Mouse (Mus musculus) lung, embryonic 14.5 days (tissue): Measurements from ENCODE around the gene Gm9999. TPM values are rescaled to one million over a fixed set of nuclear protein-coding genes. Genes with fewer than 3 reads are reported as not detected.

ENCODE experiments used
- ATAC-seq: fragments of 200-750 bp; cut with Nextera tagmentation; 2 replicates; pipeline ENCODE4 v1.8.0; 2017; ENCODE audit warnings: mild to moderate bottlenecking, moderate TSS enrichment, moderate library complexity; ENCODE audit not compliant: insufficient read depth
- DNase-seq: peaks from one replicate; pipeline ENCODE4 v3.0.0-alpha.2; 2015
- H3K27ac ChIP-seq: fragments of 300-500 bp; sonication (generic); 2 replicates; pipeline ENCODE4 v1.5.1; 2014; ENCODE audit warnings: low read depth, mild to moderate bottlenecking, moderate library complexity
- H3K27me3 ChIP-seq: fragments of 300-500 bp; sonication (generic); 2 replicates; pipeline ENCODE4 v1.6.1; 2014; ENCODE audit warnings: low read length, control low read depth; ENCODE audit not compliant: insufficient read depth
- H3K36me3 ChIP-seq: fragments of 300-500 bp; sonication (generic); 2 replicates; pipeline ENCODE4 v1.6.1; 2014; ENCODE audit warnings: control low read depth; ENCODE audit not compliant: insufficient read depth
- H3K4me1 ChIP-seq: fragments of 300-500 bp; sonication (generic); 2 replicates; pipeline ENCODE4 v1.6.1; 2014; ENCODE audit warnings: antibody characterized with exemption, control low read depth; ENCODE audit not compliant: insufficient read depth
- H3K4me2 ChIP-seq: fragments of 300-500 bp; sonication (generic); 2 replicates; pipeline ENCODE4 v1.6.1; 2014; ENCODE audit warnings: mild to moderate bottlenecking
- H3K4me3 ChIP-seq: fragments of 300-500 bp; sonication (generic); 2 replicates; pipeline ENCODE4 v1.5.1; 2014; ENCODE audit warnings: low read depth, low read length
- H3K9ac ChIP-seq: fragments of 300-500 bp; sonication (generic); 2 replicates; pipeline ENCODE4 v1.6.1; 2014
- H3K9me3 ChIP-seq: fragments of 300-500 bp; sonication (generic); 2 replicates; pipeline ENCODE4 v1.6.1; 2016; ENCODE audit warnings: low read depth, low read length, control low read depth
- CTCF ChIP-seq: IDR thresholded peaks from 2 replicates; pipeline ENCODE4 v1.5.1; 2016; ENCODE audit warnings: antibody characterized with exemption, low read depth
- WGBS: fragments of 180-500 bp; shearing (Covaris S2); extraction: QIAGEN DNeasy Blood & Tissue Kit; methylation state at CpG from one replicate; pipeline ENCODE4 v1.1.7; 2014; 5-methylcytosine and 5-hydroxymethylcytosine counted together
- polyA plus RNA-seq: library from polyadenylated mRNA; unstranded; fragments of >200 nt; fragmentation: Nextera tagmentation; extraction: Ambion mirVana; gene quantifications from 2 replicates; pipeline ENCODE4 v1.2.1, GENCODE M21; 2014

The Gm9999 gene
- polyA plus RNA-seq, 1 experiment from 2014 or later = not detected

DNA sequence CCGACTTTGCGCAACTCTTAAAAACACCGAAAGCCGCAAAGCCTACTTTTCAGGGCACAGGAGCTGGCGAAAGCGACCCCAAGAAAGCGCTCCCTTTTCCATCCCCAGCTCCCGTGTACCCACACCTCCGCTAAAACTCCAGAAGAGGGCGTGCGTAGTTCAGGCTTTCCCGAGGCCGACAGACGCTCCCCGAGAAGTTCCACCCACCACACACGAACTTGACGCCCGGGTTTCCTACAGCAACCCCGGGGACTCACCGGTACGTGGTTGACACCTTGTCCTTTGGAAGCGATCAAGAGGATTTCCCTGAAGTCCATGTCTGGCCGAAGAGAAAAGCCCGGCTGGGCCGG, 24.4 kb downstream of the Gm9999 start:
- peak overlapping the region; percentile 91 for H3K27ac ChIP-seq
- ATAC-seq (peak; percentile 67), DNase-seq (peak; percentile 84)
- peak; percentile 55 for TF ChIP-seq CTCF
- H3K27me3 ChIP-seq = no peaks in the 10 kb centered on the region
- H3K4me1 ChIP-seq = no peaks in the 10 kb centered on the region
- no peaks in the 10 kb centered on the region for H3K36me3 ChIP-seq
- peak overlapping the region; percentile 92 for H3K4me2 ChIP-seq
- H3K4me3 ChIP-seq = peak overlapping the region; percentile 60
- under 1% methylated on average over 25 of the region's 25 CpGs for WGBS
- peak overlapping the region; percentile 64 for H3K9ac ChIP-seq
- H3K9me3 ChIP-seq = no peaks in the 10 kb centered on the region

DNA sequence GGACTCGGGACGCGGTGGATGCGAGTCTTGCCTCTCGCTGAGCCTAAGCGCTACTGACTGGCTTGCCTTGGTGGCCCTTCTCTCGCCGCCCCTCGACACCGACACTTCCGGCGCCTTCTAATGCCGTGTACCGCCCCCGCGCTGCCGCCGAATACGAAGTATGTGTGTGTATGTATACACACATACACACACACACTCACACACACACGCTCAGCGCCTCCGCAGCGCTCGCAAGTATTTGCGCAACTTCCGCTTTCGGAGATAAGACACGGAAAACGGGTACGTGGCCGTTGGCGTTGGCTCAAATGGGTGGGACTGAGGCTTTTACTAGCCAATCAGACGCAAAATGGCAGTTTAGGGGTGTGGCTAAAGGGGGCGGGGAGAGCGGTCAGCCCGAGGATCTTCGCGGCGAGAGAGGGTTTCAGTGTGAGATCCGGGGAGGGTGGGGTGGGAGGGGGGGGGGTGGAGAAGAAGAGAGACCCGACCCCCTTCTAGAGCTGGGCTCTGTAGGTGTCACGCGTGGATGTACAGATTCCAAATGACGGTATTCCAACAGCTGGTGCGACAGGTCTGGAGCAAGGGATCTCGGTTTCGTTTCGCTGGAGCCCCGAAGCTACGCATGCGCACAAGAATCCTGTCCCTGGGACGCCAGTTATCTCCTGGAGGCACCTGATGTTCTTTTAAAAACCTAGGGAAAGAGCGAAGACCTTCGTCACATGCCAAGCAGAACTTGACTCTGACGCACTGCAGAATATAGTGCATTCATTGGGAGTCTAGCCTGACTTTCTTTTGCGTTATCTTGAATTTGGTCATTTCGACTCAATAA, 25.0 kb downstream of the Gm9999 start, which contains the start of gene Spty2d1:
Spty2d1 (minus strand) TSS at position 244 of the 826 bp plus-strand sequence.
- 1% methylated on average over 57 of the region's 57 CpGs for WGBS
- TF ChIP-seq CTCF = no peak
- DNase-seq (peak; percentile 100), ATAC-seq (peak; percentile 96)
- Histone ChIP-seq H3K4me1 (no peaks in the 10 kb centered on the region), H3K27ac (peak within 1 kb of the TSS; percentile 91), H3K36me3 (no peaks in the 10 kb centered on the region), H3K4me2 (peak within 1 kb of the TSS; percentile 92), H3K27me3 (no peaks in the 10 kb centered on the region), H3K9me3 (no peaks in the 10 kb centered on the region), H3K9ac (peak within 1 kb of the TSS; percentile 64), H3K4me3 (peak within 1 kb of the TSS; percentile 60)

DNA sequence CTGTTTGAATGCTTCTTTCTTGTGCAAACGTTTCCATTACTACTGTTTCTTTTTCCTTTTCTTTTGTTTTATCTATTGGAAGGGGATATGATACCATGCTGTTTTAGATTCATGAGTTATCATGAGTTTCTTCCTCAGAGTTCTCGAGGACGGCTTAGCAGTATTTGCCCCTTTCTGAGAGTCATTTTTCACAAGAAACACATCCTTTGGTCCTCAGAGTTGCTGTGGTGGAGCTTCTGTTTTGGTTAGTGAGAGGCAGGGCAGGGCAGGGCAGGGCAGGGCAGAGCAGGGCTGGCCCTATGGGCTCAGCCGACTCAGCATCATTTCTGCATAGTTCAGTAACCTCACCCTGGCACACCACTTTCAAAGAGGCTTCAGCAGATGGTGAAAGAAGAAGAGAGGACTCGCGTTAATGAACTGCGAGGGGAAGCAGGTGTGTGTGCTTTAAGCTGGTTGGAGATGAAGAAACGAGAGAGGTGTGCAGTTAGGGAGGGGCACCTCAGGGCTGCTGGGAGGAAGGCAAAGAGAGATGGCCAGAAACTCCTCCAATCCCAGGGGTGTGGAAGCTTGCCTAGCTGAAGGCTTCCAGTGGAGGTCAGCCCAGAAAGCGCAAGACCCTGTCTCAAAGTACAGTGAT, 29.9 kb downstream of the Gm9999 start:
- peaks cover 7% of the 10 kb centered on the region for H3K4me1 ChIP-seq
- H3K4me2 ChIP-seq = no peak overlapping the region
- H3K4me3 ChIP-seq = no peak overlapping the region
- DNase-seq (no peak), ATAC-seq (no peak)
- H3K27ac ChIP-seq = 0 out of 2 replicates have a peak overlapping the region, but pooled peaks have one; percentile 8
- no peaks in the 10 kb centered on the region for H3K9me3 ChIP-seq
- H3K9ac ChIP-seq = no peak overlapping the region
- no peaks in the 10 kb centered on the region for H3K36me3 ChIP-seq
- WGBS = 33% methylated on average over 9 of the region's 9 CpGs
- H3K27me3 ChIP-seq = no peaks in the 10 kb centered on the region
- TF ChIP-seq CTCF = no peak

DNA sequence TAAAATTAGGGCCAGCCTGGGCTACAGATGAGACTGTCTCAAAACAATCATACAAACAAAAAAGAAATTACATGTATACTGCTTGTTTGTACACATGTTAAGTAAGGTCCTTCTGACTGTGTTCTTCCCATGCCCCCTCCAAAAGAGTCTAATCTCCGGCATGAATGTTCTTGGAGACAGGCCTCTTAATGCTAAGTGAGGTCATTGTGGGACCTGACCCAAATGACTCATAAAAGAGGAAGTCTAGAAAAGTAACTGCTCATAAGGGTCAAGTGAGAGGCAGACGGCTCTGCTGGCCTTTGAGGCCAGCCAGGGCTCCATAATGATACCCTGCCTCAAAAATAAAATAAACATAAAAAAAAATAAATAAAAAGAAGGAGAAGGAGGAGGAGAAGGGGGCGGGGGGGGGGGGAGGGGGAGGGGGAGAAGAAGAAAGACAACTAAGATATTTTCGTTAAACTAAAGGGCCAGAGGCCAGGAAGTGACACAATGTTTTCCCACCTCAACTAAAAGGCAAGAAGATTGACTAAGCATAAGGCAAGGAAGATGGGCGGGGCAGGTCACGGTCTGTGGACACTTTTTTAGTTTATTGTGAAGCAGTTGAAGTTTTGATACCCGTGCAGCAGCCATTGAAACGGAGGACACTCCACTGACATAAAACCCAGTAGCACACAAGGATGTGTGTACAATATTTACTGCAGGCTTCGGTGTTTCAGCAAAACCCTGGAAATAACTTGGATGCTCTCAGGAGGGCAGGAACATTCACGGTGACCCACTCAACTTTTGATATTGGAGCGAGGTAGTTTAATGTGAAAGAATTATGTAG, 31.4 kb downstream of the Gm9999 start:
- Histone ChIP-seq H3K4me3 (no peak overlapping the region), H3K9ac (no peak overlapping the region), H3K36me3 (no peaks in the 10 kb centered on the region), H3K4me1 (peaks cover 7% of the 10 kb centered on the region), H3K27me3 (no peaks in the 10 kb centered on the region), H3K4me2 (peak overlapping the region; percentile 43; the same call in 1 of the 2 replicates), H3K27ac (peak overlapping the region; percentile 84), H3K9me3 (no peaks in the 10 kb centered on the region)
- 49% methylated on average over 10 of the region's 11 CpGs for WGBS
- ATAC-seq = no peak
- DNase-seq = peak; percentile 58
- no peak for TF ChIP-seq CTCF

DNA sequence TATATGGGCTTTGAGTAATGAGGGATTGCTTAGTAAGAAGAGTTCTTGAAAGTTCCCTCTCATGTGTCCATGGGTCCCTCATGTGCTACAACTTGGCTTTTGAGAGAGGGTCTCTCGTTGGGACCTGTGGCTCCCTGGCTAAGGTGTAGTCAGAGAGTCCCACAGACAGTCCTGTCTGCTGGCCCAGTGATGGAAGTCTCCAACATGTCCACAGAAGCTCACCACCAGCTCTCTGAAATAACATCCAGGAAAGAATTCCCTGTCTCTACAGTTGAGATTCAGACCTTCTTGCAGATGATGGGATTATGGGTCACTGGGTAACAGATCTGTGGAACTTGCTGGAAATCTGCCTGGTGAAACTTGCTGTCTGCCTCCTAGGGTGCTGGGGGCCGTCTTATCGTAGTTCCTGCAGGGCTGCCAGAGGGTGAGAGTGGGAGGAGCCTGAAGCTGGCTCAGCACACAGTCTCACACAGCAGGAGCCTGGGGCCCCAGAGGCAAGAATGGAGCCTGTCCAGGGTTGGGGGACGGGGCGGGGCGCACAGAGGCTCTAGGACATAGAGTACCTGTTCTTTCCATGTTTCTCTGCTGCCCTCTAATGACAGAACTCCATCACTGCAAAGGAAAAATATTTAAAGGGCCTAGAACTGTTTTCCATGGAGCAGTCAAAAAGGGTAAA, 32.1 kb downstream of the Gm9999 start:
- peak overlapping the region; percentile 23; the same call in 1 of the 2 replicates for H3K9ac ChIP-seq
- H3K9me3 ChIP-seq = no peaks in the 10 kb centered on the region
- TF ChIP-seq CTCF = peak; percentile 78
- H3K27me3 ChIP-seq = no peaks in the 10 kb centered on the region
- H3K4me3 ChIP-seq = no peak overlapping the region
- H3K4me1 ChIP-seq = peaks cover 7% of the 10 kb centered on the region
- DNase-seq = peak; percentile 93
- H3K27ac ChIP-seq = peak overlapping the region; percentile 84
- H3K36me3 ChIP-seq = no peaks in the 10 kb centered on the region
- ATAC-seq = peak; percentile 99
- H3K4me2 ChIP-seq = peak overlapping the region; percentile 43
- 8% methylated on average over 6 of the region's 6 CpGs for WGBS

DNA sequence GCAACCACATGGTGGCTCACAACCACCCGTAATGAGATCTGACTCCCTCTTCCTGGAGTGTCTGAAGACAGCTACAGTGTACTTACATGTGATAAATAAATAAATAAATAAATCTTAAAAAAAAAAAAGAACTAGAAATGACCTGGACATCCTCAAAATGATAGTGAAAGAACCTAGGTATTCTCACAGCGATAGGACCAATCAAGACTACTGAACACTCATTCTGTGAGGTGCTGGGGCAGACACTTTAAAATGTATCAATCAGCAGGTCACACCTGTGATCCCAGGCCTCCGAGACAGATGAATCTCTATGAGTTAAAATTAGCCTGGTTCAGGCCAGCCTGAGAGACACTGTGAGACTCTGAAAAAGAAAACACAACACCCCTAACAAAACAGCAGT, 33.2 kb downstream of the Gm9999 start:
- Histone ChIP-seq H3K27me3 (no peaks in the 10 kb centered on the region), H3K4me2 (no peak overlapping the region), H3K36me3 (no peaks in the 10 kb centered on the region), H3K4me3 (no peak overlapping the region), H3K9me3 (no peaks in the 10 kb centered on the region), H3K27ac (no peak overlapping the region), H3K9ac (no peak overlapping the region), H3K4me1 (peaks cover 7% of the 10 kb centered on the region)
- WGBS = 74% methylated on average over 3 of the region's 3 CpGs
- TF ChIP-seq CTCF = no peak
- DNase-seq = no peak
- ATAC-seq = no peak
